Mouse (Mus musculus) midbrain, embryonic 15.5 days (tissue): ENCODE results near the gene Trim26. TPM values are rescaled to one million over a fixed set of nuclear protein-coding genes. Genes with fewer than 3 reads are reported as not detected.

Source experiments
- polyA plus RNA-seq: library from polyadenylated mRNA; unstranded; fragments of >200 nt; fragmentation: Nextera tagmentation; extraction: Ambion mirVana; gene quantifications from 2 replicates; pipeline ENCODE4 v1.2.1, GENCODE M21; 2015

The Trim26 gene
- polyA plus RNA-seq, 1 experiment from 2014 or later: 51.7 TPM

Other genes with a start within 250 kb of the Trim26 start
- gene H2-M9, start 194.5 kb upstream of the Trim26 start, polyA plus RNA-seq: not detected in 2 replicates
- gene H2-M1, start 164.9 kb upstream of the Trim26 start, polyA plus RNA-seq: not detected in 2 replicates
- gene H2-M10.5, start 64.2 kb upstream of the Trim26 start, polyA plus RNA-seq: not detected in 2 replicates
- not detected in 2 replicates for gene H2-M10.6, start 25.0 kb upstream of the Trim26 start, polyA plus RNA-seq
- 0.79 and 1.2 TPM in 2 replicates for gene Trim15, start 30.1 kb downstream of the Trim26 start, polyA plus RNA-seq
- gene Trim10, start 32.4 kb downstream of the Trim26 start, polyA plus RNA-seq: 1.2 and 1.5 TPM in 2 replicates
- gene Trim40, start 53.0 kb downstream of the Trim26 start, polyA plus RNA-seq: not detected in 2 replicates
- gene Trim31, start 61.0 kb downstream of the Trim26 start, polyA plus RNA-seq: not detected in 2 replicates
- gene Rnf39, start 105.8 kb downstream of the Trim26 start, polyA plus RNA-seq: 1.1 and 1.7 TPM in 2 replicates
- 163 and 172 TPM in 2 replicates for gene Ppp1r11, start 114.6 kb downstream of the Trim26 start, polyA plus RNA-seq
- gene Znrd1, start 121.4 kb downstream of the Trim26 start, polyA plus RNA-seq: 51.0 and 52.7 TPM in 2 replicates
- gene Znrd1as, start 121.5 kb downstream of the Trim26 start, polyA plus RNA-seq: 4.7 and 4.9 TPM in 2 replicates
- 0.40 and 0.68 TPM in 2 replicates for gene 2410137M14Rik, start 144.1 kb downstream of the Trim26 start, polyA plus RNA-seq
- gene H2-M5, start 152.4 kb downstream of the Trim26 start, polyA plus RNA-seq: 3.4 and 3.8 TPM in 2 replicates
- gene Zfp57, start 164.0 kb downstream of the Trim26 start, polyA plus RNA-seq: 289 and 324 TPM in 2 replicates
- 2.4 and 3.7 TPM in 2 replicates for gene Mog, start 186.3 kb downstream of the Trim26 start, polyA plus RNA-seq
- 86.4 and 88.8 TPM in 2 replicates for gene Gabbr1, start 208.8 kb downstream of the Trim26 start, polyA plus RNA-seq